Mouse (Mus musculus) kidney, postnatal 0 days (tissue): ENCODE measurements around the gene Brat1. TPM values are rescaled to one million over a fixed set of nuclear protein-coding genes. Genes with fewer than 3 reads are reported as not detected.
A peak's percentile ranks its signal among the peaks of the same experiment; 100 is the strongest.

Source experiments
- ATAC-seq: fragments of 200-750 bp; cut with Nextera tagmentation; replicated peaks from 2 replicates; pipeline ENCODE4 v1.8.0; 2017; ENCODE audit warnings: low read depth, moderate number of reproducible peaks, moderate TSS enrichment, moderate library complexity; ENCODE audit not compliant: low FRiP score
- DNase-seq: peaks from one replicate; pipeline ENCODE4 v3.0.0-alpha.2; 2016; ENCODE audit warnings: low spot score
- H3K27ac ChIP-seq: fragments of 300-500 bp; sonication (generic); 2 replicates; pipeline ENCODE4 v1.5.1; 2014; ENCODE audit warnings: mild to moderate bottlenecking
- H3K27me3 ChIP-seq: fragments of 300-500 bp; sonication (generic); 2 replicates; pipeline ENCODE4 v1.6.1; 2014; ENCODE audit warnings: low read length, mixed read lengths; ENCODE audit not compliant: insufficient read depth
- H3K36me3 ChIP-seq: fragments of 300-500 bp; sonication (generic); 2 replicates; pipeline ENCODE4 v1.6.1; 2014; ENCODE audit warnings: low read length, mixed read lengths; ENCODE audit not compliant: insufficient read depth
- H3K4me1 ChIP-seq: fragments of 300-500 bp; sonication (generic); replicated peaks from 2 replicates; pipeline ENCODE4 v1.6.1; 2014; ENCODE audit warnings: antibody characterized with exemption, low read length, mixed read lengths; ENCODE audit not compliant: insufficient read depth
- H3K4me2 ChIP-seq: fragments of 300-500 bp; sonication (generic); 2 replicates; pipeline ENCODE4 v1.6.1; 2014; ENCODE audit warnings: mild to moderate bottlenecking, low read length, moderate library complexity, mixed read lengths
- H3K4me3 ChIP-seq: fragments of 300-500 bp; sonication (generic); replicated peaks from 2 replicates; pipeline ENCODE4 v1.5.1; 2014; ENCODE audit warnings: low read depth, low read length
- H3K9ac ChIP-seq: fragments of 300-500 bp; sonication (generic); 2 replicates; pipeline ENCODE4 v1.6.1; 2014; ENCODE audit warnings: low read depth, low read length
- H3K9me3 ChIP-seq: fragments of 300-500 bp; sonication (generic); replicated peaks from 2 replicates; pipeline ENCODE4 v1.6.1; 2016; ENCODE audit warnings: low read length, inconsistent platforms, mixed read lengths
- CTCF ChIP-seq: IDR thresholded peaks from 2 replicates; pipeline ENCODE4 v1.5.1; 2016; ENCODE audit warnings: antibody characterized with exemption, low read depth, mild to moderate bottlenecking, moderate library complexity
- WGBS: fragments of 180-500 bp; shearing (Covaris S2); extraction: QIAGEN DNeasy Blood & Tissue Kit; methylation state at CpG from one replicate; pipeline ENCODE4 v1.1.7; 2014; 5-methylcytosine and 5-hydroxymethylcytosine counted together
- polyA plus RNA-seq: library from polyadenylated mRNA; unstranded; fragments of >200 nt; fragmentation: Nextera tagmentation; extraction: Ambion mirVana; gene quantifications from 2 replicates; pipeline ENCODE4 v1.2.1, GENCODE M21; 2015

The Brat1 gene
- polyA plus RNA-seq, 1 experiment from 2014 or later: 16.7 TPM

- H3K27me3 ChIP-seq: no peaks in the 10 kb centered on the region
- WGBS: 46% methylated on average over 8 of the region's 8 CpGs
- TF ChIP-seq CTCF: no peak
Observed at GRCm38 (mm10) chr5:140758864-140759263, 54.1 kb downstream of the Brat1 start.

GRCm38 (mm10) chr5:140762540-140762939 is 57.7 kb downstream of the Brat1 start:
- WGBS: 78% methylated on average over 4 of the region's 4 CpGs
- Histone ChIP-seq H3K4me1 (peaks cover 6% of the 10 kb centered on the region), H3K27ac (no peak overlapping the region), H3K4me3 (no peak overlapping the region), H3K36me3 (peaks cover 29% of the 10 kb centered on the region), H3K4me2 (no peak overlapping the region), H3K9me3 (no peaks in the 10 kb centered on the region), H3K9ac (no peak overlapping the region), H3K27me3 (no peaks in the 10 kb centered on the region)
- DNase-seq (no peak), ATAC-seq (no peak)
- no peak for TF ChIP-seq CTCF

More at GRCm38 (mm10) chr5:140758864-140759263, 54.1 kb downstream of the Brat1 start:
- no peaks in the 10 kb centered on the region; the same call in 1 of the 2 replicates for H3K4me1 ChIP-seq
- peaks cover 33% of the 10 kb centered on the region for H3K36me3 ChIP-seq
- no peak overlapping the region for H3K9ac ChIP-seq
- DNase-seq (no peak), ATAC-seq (no peak)
- peak overlapping the region; percentile 10; the same call in 1 of the 2 replicates for H3K27ac ChIP-seq
- H3K4me2 ChIP-seq: no peak overlapping the region
- H3K4me3 ChIP-seq: no peak overlapping the region
- no peaks in the 10 kb centered on the region for H3K9me3 ChIP-seq

- Histone ChIP-seq H3K9ac (no peak overlapping the region), H3K36me3 (peaks cover 18% of the 10 kb centered on the region), H3K4me3 (no peak overlapping the region), H3K27me3 (no peaks in the 10 kb centered on the region), H3K27ac (peak overlapping the region; percentile 80), H3K4me2 (no peak overlapping the region), H3K4me1 (peaks cover 24% of the 10 kb centered on the region), H3K9me3 (no peaks in the 10 kb centered on the region)
- TF ChIP-seq CTCF: no peak
- DNase-seq: no peak
- no peak for ATAC-seq
- 60% methylated on average over 6 of the region's 6 CpGs for WGBS
Observed at GRCm38 (mm10) chr5:140764921-140765613, 60.3 kb downstream of the Brat1 start.

GRCm38 (mm10) chr5:140766566-140766965 is 61.8 kb downstream of the Brat1 start:
- 0 out of 2 replicates have a peak, but pooled peaks cover 7% of the 10 kb centered on the region for H3K36me3 ChIP-seq
- ATAC-seq (no peak), DNase-seq (no peak)
- peaks cover 30% of the 10 kb centered on the region for H3K4me1 ChIP-seq
- no peak overlapping the region for H3K9ac ChIP-seq
- WGBS: 81% methylated on average over 4 of the region's 4 CpGs
- H3K27ac ChIP-seq: no peak overlapping the region
- no peak overlapping the region for H3K4me2 ChIP-seq
- no peak for TF ChIP-seq CTCF
- H3K9me3 ChIP-seq: no peaks in the 10 kb centered on the region
- H3K27me3 ChIP-seq: no peaks in the 10 kb centered on the region
- H3K4me3 ChIP-seq: no peak overlapping the region

- ATAC-seq (peak; percentile 82), DNase-seq (peak; percentile 91)
- WGBS: 6% methylated on average over 9 of the region's 9 CpGs
- no peak overlapping the region for H3K4me3 ChIP-seq
- H3K36me3 ChIP-seq: no peaks in the 10 kb centered on the region
- peak overlapping the region; percentile 26; the same call in 1 of the 2 replicates for H3K4me2 ChIP-seq
- H3K27ac ChIP-seq: peak overlapping the region; percentile 92
- H3K27me3 ChIP-seq: no peaks in the 10 kb centered on the region
- H3K4me1 ChIP-seq: peaks cover 33% of the 10 kb centered on the region
- no peaks in the 10 kb centered on the region for H3K9me3 ChIP-seq
- TF ChIP-seq CTCF: no peak
- H3K9ac ChIP-seq: no peak overlapping the region
Observed at GRCm38 (mm10) chr5:140767704-140768141, 62.9 kb downstream of the Brat1 start.

GRCm38 (mm10) chr5:140768333-140768732 is 63.5 kb downstream of the Brat1 start:
- Histone ChIP-seq H3K9ac (no peak overlapping the region), H3K27me3 (no peaks in the 10 kb centered on the region), H3K4me1 (peaks cover 35% of the 10 kb centered on the region), H3K9me3 (no peaks in the 10 kb centered on the region), H3K4me3 (no peak overlapping the region), H3K27ac (peak overlapping the region; percentile 92), H3K36me3 (no peaks in the 10 kb centered on the region), H3K4me2 (0 out of 2 replicates have a peak overlapping the region, but pooled peaks have one; percentile 26)
- DNase-seq (no peak), ATAC-seq (0 out of 2 replicates have a peak, but pooled peaks have one; percentile 12)
- no peak for TF ChIP-seq CTCF
- WGBS: 50% methylated on average over 5 of the region's 5 CpGs

Other genes starting within 250 kb of the Brat1 start
- 14.5 and 15.6 TPM in 2 replicates for gene Chst12, start 199.5 kb upstream of the Brat1 start, polyA plus RNA-seq
- gene Grifin, start 139.9 kb upstream of the Brat1 start, polyA plus RNA-seq: not detected in 2 replicates
- gene Lfng, start 97.7 kb upstream of the Brat1 start, polyA plus RNA-seq: 28.8 and 33.4 TPM in 2 replicates
- gene Ttyh3, start 56.0 kb upstream of the Brat1 start, polyA plus RNA-seq: 21.7 and 25.3 TPM in 2 replicates
- gene Iqce, start 2.6 kb upstream of the Brat1 start, polyA plus RNA-seq: 18.7 and 19.7 TPM in 2 replicates
- gene Amz1, start 19.1 kb downstream of the Brat1 start, polyA plus RNA-seq: 1.8 and 2.0 TPM in 2 replicates
- gene Gna12, start 125.4 kb downstream of the Brat1 start, polyA plus RNA-seq: 28.1 and 48.8 TPM in 2 replicates